Mouse (Mus musculus) ES-CJ7 (cell line): ENCODE data around the gene Mturn.

ENCODE experiments used
- DNase-seq: peaks from one replicate; pipeline ENCODE4 v3.0.0; 2011; ENCODE audit warnings: low read depth, low spot score

The Mturn gene

DNA sequence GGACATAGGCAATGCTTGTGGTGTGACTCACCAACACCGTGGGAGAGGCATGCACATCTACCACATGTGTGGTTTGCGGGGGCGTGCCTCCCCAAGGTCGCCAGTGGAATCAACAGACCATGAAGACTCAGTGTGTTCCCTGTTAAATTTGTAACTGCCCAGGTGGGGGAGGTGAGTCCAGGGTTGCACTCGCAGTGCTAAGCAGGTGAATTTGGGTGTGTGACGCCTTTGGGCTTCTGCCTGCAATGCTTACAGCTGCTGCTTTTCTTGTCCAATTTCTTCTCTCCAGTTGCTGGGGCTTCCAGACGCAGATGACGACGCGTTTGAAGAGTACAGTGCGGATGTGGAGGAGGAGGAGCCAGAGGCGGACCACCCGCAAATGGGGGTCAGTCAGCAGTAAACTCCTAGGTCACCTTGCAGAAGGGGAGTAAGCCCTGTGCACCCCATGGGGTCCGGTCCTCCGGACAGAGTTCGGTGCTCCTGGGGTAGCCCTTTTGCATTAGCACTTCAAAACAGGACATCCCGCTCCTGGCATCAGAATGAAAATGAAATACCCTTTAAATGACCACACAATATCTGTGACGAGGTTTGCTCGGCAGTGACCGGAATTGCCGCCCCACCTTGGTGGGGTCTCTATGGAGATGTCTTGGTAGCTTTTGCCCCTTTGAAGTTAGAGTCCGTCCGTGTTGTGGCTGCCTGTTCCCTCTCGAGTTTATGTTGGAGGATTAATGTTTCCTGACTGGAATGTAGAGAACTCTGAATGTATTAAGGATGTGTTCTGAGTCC lies 17.5 kb downstream of the Mturn start:
- peak; percentile 79 for DNase-seq

DNA sequence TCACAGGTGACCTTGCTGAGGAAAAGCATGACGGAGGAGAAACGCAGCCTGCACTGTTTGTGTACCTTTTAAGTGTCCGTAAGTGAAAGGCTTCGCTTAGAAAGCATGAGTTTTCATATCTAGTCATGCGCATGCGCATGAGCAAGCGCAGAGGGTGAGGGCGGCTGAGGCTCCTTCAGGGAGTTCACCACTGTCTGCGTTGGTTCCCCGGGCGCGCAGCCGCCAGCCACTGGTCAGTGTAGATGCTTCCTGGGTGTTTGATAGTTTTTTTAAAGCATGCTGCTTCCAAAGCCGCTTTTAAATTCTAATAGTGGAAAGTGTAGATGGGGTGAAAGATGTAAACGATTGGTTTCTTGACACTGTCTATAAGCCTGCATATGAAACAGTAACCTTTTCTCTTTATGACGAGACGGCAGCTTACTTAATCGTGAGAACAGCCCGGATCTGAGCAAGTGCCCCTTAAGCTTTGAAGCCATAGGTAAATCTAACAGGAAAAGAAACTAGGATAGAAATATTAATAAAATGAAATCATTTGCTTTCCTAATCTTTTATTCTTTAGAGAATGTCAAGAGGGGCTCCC lies 18.1 kb downstream of the Mturn start:
- peak; percentile 28 for DNase-seq

DNA sequence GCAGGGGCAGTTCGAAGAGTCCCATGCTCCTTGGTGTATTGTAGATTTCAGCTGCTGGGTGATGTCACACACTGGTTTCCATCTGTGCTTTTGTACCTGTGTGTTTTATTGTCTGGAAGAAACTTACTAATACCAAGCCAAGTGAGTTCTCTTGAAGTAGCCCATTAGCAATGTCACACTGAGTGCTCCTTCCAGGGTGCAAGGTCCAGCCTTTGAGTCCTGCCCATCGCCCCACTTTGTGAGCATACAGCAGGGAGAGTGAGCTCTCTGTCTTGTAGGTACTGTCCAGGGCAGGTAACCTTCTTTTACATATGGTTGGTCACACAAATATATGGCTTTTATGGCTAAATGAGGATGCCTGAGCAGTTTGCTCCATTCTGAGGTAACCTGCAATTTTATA lies 19.1 kb downstream of the Mturn start:
- DNase-seq = no peak

DNA sequence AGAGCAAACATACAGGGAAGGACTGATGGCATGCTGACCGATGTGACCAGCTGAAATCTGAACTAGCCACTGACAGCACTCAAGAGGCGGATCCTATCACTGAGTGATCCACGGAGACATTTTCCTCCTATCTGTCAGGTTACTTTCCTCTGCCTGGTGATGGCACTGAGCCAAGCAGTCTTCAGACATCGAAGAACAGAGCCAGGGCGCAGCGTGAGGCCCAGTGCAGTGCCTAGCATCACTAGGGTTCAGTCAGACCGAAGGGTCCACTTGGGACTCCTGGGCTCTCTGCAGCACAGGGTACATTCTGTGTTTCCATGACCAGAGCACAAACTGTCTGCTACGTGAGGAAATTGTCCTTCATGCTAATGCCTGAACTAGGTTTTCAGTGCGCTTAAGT lies 20.5 kb downstream of the Mturn start:
- no peak for DNase-seq

DNA sequence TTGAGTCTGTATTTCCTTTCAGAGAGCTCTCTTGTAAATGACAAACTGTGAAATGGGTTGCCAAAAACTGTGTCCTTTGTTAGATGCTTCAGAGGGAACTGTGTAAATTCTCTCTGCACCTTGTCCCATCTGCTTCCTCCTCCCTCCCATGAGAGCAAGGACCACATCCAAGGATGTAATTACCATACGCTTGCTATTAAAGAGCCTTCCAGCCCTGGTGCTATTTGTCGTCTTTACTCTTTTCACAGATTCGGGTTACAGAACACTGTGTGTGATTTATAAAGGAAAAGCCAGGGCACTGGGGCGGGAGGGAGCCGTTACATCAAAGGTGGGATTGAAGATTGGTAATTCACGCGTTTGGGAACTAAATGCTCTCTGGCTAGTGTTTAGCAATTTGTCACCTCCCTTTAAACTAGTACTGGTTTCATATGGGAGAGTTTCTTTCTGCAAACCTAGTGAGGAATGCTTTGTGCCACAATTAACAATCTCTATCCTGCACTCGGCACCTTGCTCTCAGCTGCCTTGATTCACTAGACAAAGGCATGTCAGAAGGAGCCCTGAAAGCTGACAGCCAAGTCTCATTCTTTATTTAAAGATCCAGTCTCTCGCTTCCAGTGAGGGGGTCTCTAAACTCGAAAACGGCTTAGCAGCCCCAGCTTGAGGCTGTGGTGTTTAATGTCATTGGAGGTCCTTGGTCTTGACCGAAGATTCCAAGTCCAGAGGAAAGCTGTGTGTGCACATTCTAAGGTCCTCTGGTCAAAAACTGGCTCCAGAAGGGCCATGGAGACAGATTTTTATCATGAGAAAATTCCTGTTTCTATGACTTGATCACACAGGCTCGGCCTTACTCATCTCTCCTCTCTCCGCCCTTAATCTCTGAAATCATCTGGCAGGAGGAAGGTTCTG lies 22.5 kb downstream of the Mturn start:
- no peak for DNase-seq

DNA sequence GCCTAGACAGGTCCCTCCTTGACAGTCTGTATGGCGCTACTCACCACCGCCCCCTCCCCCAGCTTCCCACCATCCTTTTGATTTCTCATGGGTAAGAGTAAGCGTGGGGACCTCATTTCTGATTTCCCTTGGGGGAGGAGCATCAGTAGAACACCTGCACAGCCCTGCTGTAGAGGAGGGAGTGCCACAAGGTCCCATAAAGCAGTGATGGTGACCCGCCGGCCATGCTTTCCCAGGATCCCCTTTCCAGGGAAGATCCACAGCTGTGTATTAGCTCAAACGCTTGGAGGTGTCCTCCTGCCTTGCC lies 23.1 kb downstream of the Mturn start:
- no peak for DNase-seq

DNA sequence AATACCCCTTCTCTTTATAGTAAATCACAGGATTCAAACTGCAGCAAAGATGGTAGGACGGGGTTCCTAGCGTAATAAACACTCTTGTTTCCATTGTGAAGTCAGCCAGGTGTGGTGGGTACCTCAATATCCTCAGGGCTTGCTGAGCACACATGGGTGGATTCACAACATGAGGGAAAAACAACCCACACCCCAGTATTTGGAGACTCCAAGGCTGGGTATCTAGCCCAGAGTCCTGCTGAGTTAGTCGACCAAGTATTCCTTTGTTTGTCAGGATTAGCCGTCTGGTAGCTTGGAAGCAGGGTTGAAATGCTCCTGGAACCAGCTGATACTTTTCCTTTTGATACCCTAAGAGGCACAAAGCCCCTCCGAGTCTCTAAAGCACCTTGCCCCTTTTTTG lies 23.4 kb downstream of the Mturn start:
- DNase-seq = no peak

DNA sequence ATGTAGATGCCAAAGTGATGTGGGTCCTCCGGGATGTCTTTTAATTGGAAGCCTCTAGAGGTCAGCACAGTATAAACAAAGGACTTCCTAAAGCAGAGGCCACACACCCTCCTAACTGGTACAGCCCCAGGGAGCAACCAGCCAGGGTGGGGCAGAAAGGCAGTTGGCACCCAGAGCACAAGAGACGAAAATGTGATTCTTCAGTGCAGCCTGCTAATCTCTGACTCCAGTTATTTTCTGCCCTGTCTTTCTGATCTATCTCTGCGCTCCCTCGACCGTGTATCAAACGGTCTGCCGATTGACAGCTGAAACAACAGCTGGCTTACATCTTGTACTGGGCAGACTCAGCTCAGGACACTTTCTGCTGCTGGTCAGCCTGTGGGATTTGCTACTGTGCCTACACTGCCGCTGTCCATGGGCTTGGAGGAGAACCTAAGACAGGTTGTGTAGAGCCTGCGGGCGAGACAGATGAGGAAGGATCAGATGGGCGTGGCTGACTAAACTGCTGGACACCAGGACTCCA lies 24.0 kb downstream of the Mturn start:
- peak; percentile 68 for DNase-seq

DNA sequence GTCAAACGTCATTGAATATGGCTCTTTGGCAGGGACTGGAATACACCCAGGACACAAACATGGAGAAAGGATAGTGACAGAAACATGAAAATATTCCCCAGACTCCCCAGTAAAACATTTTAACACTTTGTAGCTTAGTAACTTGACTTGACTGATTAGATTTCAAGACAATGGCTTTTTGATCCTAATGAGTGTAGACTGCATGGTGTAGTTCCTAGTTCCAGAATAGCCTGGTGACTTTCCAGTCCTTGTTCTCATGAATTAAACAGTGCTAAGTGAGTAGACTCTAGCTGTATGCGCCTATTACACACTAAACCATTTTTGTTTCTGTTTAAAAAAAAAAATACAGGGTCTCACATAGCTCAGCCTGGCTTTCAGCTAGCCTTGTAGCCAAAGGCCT lies 24.7 kb downstream of the Mturn start:
- DNase-seq = no peak

DNA sequence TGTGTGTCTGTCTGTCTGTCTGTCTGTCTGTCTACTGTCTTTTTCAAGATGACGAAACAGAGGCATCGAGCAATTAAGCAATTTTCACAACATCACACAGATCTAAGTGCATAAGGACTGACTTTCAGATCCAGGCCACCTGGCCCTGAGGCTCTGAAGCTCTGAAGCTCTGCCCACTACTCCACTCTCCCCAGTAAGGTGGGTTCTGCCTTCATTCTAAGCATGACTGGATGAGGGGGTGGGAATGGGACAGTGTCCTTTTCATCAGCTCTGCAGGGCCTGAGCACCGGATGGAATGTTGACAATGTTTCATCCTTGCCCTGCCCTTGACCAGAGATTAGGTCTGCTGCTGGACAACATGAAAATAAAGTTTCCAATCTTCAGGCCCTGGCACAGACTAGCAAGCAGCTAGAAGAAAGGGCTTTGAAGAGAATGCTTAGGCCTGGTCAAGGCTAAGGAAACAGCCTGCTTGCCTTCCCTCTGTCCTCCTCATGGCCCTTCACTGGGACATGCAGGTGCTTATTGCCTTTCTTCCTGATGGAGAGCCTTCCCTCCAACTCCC lies 25.3 kb downstream of the Mturn start:
- DNase-seq = no peak

DNA sequence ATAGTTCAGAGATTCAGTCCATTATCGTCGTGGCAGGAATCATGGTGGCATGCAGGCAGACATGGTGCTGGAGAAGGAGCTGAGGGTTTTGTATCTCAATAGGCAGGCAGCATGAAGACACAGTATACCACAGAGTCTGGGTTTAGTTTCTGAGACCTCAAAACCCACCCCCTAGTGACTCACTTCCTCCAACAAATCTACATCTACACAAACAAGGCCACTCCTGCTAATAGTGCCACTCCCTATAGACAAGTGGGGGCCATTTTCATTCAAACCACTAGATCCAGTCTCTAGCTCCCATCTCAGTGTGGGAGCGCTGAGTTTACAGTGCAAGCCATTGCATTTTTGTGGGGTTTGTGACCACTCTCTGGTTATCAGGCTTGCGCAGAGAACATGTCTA lies 27.2 kb downstream of the Mturn start:
- DNase-seq = peak; percentile 90

DNA sequence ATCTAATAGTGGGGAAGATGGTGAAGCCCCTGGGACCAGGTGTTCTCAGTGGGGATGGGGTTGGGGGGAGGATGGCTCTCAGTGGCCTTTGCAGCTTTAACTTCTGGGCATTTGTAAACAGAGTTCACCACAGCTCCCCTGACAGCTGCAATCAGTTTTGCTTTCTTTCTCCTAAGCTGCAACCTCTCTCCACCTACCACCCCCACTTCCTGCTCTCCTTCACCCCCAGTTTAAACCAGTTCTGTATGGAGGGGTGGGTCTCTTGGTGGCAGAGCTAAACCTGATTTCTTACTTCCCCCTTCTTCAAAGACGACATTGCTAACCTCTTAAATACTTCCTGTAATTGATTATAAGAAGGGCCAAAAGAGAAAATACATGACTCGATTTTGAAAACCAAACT lies 34.3 kb downstream of the Mturn start:
- no peak for DNase-seq

DNA sequence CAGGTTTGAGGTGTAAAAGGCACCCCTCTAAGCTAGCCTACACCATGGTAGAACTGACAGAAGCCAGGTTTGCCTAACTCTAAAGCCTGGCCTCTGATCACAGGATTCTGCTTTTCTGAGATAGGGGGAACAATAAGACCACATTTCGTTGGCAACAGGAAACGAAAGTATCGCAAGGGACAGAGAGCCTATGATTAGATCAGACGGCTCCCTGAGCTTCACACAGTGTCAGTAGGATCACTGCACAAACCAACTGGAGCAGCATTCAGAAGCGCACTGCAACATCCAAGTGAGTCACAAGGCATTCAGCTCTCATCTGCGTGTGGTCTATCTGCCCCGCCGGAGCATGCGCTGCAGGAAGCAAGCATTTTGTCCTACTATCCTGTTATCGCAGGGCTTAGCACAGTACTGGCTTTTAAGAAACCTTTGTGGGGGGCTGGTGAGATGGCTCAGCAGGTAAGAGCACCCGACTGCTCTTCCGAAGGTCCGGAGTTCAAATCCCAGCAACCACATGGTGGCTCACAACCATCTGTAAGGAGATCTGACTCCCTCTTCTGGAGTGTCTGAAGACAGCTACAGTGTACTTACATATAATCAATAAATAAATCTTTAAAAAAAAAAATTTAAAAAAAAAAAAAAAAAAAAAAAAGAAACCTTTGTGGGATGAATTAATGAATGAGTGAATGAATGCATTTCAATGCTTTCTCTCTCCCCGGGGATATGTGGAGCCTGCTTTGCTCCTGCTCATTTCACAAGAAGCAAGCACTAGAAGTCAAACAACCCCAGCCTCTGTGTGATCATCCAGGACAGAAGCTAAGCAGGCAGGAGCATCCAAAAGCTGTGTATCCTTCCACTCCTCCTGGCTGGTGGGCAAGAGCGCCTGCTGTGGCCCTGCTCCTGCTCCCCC lies 37.6 kb downstream of the Mturn start:
- no peak for DNase-seq

DNA sequence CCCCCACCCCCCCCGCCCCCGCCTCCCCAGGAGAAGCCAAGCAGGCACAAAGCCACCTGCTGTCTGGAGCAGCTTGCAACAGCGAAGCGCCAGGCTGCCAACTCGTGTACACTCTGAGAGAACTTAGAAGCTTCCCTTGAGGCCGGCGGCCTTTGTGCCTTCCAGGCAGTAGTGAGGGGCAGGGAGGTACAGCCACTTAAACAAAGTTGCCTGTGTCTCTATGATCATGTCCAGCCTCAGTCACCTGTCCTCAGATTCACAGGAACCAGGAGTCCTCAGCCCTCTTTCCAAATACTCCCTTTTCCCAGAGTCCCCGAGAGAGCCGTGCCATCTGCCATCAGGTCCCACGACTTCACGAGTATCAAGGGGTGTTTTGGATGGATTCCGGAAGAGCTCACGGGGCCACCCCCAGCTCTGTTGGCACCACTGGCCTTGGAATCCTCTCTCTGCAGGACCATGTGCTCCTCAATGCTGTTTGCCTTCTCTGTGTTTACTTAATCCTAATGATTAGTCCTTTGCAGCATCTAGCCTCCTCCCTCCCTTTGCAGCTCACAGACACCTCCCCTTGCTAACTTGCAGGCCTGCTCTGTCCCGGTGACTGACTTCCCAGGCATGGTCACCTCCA lies 38.4 kb downstream of the Mturn start:
- no peak for DNase-seq

DNA sequence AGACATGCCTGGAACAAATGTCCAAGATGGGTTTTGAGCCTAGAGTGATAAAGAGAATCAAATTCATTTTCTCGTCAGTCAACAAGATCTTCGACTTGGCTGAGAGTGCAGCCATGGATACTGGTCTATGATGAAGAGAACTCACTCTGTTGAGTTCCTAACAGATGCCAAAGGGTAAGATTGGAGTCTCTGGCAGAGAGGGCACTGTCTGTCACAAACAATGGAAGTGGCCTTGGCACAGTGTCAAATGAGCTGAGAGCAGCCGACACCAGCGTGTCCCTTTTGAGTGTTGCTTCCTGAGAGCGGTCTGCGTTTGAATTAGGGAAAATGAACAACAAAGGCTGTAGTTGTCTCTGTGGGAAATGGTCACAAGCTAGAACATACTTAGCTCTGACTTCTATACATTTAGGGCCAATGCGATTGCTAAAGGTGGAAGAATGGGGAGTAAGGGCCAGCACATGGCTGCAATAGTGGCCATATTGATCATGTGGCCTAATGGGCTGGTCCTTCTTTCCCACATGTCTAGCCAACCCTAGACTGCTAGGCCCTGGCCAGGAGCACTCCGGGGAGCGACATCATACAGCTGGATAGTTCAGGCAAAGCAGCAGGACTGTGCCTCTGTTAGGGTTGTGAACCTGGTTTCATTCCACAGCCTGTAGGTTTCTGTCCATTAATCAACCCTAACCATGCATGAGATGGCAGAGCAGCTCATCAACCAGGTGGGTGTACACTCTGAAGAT lies 39.3 kb downstream of the Mturn start:
- no peak for DNase-seq

DNA sequence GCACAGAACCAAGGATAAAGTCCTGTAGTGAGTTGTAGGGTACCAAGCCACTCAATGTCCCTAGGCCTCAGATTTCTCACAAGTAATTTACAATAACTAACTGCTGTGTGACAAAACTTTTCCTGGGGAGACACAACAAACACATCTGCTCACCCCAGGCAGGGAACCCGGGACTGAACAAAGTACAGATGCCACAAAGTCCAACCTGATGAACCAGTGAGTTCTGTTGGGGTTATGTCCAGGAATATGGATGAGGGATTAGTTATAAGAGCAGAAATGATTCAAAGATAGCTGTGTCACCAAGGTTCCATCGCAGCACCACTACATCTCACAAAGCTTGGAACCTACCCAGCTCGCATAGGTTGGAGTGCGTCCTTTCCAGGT lies 39.8 kb downstream of the Mturn start:
- no peak for DNase-seq

DNA sequence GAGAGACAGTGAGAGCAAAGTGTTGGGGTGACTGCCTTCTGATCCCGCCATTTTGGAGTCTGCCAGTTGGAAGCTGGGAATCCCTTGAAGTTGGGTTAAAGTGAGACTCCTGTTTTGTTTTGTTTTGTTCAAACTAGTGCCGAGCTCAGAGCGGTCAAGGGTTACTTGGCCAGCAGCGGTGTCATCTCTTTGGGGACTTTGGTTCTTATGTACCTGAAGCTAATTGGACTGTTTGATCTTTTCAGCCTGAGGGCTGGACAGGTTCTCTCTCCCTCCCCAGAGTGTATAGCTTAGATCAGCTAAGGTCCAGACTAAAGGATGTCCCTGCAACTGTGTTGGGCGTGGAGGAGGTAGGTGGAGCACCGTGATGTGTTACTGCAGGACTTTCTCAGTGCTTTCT lies 44.9 kb downstream of the Mturn start:
- no peak for DNase-seq

DNA sequence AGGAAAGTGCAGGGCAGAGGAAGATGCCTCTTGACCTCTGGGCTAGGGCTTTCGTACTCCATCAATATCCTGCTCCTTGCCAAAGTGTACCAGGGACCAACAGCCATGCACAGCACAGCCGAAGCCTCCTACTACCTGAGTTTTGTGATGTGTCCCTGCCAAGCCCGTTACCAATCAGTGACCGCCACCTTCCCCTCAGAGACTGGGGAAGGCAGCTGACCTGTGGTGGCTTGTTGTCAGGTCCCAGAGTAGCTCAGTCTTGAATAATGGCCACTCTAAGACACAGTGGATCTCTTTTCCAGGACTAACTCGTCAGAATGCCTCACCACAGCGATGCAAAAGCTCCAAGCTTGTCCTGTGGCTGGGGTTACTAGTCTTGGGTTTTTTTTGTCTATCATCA lies 45.4 kb downstream of the Mturn start:
- DNase-seq = no peak

DNA sequence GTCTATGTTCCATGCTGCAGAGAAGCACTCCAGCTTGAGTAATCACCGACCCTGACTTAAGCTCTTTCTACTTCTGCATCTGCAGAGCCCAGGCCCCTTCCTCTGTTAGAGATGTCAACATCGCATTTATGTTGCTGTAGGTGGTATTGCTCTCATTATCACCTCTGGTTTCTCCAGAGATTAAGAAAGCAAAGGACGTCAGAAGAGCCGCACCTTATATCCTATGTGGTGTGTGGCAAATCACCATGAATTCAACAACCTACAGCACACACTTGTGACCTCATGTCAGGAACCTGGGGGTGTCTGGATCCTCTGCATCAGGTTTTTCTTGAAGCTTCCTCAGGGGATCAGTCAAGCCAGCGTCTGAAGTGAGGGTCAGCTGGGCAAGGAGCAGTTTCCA lies 46.0 kb downstream of the Mturn start:
- no peak for DNase-seq
